Mouse (Mus musculus): ENCODE measurements around the gene Chrnd. TPM values are rescaled to one million over a fixed set of nuclear protein-coding genes. Genes with fewer than 3 reads are reported as not detected.

Chrnd gene
- polyA plus RNA-seq, 1 experiment from 2014 or later, result not detected

- ATAC-seq (replicated peaks), result peak; percentile 97
- Histone ChIP-seq H3K36me3 (replicated peaks) (no peaks in the 10 kb centered on the region), H3K27me3 (replicated peaks) (no peaks in the 10 kb centered on the region), H3K9ac (peak within 1 kb of the TSS; percentile 89), H3K9me3 (no peaks in the 10 kb centered on the region), H3K4me3 (peak within 1 kb of the TSS; percentile 95), H3K27ac (peak within 1 kb of the TSS; percentile 98), H3K4me1 (peaks cover 46% of the 10 kb centered on the region), H3K4me2 (peak within 1 kb of the TSS; percentile 69)
- WGBS, result under 1% methylated on average over 96 of the region's 99 CpGs
Measured at GRCm38 (mm10) chr1:87213735-87214704, 23.6 kb downstream of the Chrnd start, which contains the start of gene Eif4e2. Gene Eif4e2, plus strand, starts transcription at chr1:87213914.

DNA sequence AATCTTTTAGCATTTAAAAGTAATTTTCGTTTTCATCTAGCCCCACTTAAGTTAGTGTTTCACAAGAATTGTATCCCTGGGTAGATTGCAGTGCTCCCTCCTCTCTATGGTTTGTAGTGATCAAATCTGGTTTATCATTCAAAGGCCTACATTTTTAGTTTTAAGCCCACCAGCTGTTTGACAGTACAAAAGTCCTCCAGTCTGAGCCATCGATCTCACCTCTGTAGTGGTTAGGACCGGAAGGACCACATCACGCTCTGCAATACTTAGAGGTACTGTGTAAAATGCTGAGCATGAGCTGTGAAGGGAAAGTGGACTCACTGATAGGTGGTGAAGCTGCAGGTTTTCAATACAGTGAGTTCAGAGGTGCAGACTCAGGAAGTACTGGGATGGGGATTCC is 24.3 kb downstream of the Chrnd start:
- WGBS, result 40% methylated on average over 4 of the region's 4 CpGs
- no peak for ATAC-seq (replicated peaks)
- H3K4me2 ChIP-seq, result peak overlapping the region; percentile 69

GRCm38 (mm10) chr1:87217938-87218337 is 27.5 kb downstream of the Chrnd start:
- Histone ChIP-seq H3K27me3 (replicated peaks) (no peaks in the 10 kb centered on the region), H3K9me3 (no peaks in the 10 kb centered on the region), H3K4me1 (peaks cover 44% of the 10 kb centered on the region), H3K4me2 (no peak overlapping the region), H3K9ac (no peak overlapping the region), H3K36me3 (replicated peaks) (peaks cover 36% of the 10 kb centered on the region), H3K27ac (no peak overlapping the region), H3K4me3 (no peak overlapping the region)
- 70% methylated on average over 3 of the region's 3 CpGs for WGBS
- no peak for ATAC-seq (replicated peaks)

More for the DNA sequence above, 24.3 kb downstream of the Chrnd start:
- Histone ChIP-seq H3K36me3 (replicated peaks) (peaks cover 5% of the 10 kb centered on the region; the same call in 1 of the 2 replicates), H3K4me3 (peak overlapping the region; percentile 95), H3K27ac (peak overlapping the region; percentile 98), H3K4me1 (peaks cover 46% of the 10 kb centered on the region), H3K27me3 (replicated peaks) (no peaks in the 10 kb centered on the region), H3K9me3 (no peaks in the 10 kb centered on the region), H3K9ac (peak overlapping the region; percentile 89)

DNA sequence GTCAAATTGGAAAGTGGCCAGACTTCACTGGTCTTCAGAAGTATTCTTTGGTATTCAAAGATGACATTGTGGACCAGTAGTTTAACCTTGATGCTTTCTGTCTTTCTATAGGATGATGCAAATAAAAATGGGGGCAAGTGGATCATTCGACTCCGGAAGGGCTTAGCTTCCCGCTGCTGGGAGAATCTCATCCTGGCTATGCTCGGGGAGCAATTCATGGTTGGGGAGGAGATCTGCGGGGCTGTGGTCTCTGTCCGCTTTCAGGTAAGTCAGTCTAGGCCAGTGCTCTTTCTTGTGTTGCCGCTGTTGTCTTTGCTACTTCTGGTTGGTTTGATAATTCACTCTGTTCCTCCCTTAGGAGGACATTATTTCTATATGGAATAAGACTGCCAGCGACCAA is 35.3 kb downstream of the Chrnd start:
- Histone ChIP-seq H3K36me3 (replicated peaks) (peaks cover 88% of the 10 kb centered on the region), H3K27me3 (replicated peaks) (no peaks in the 10 kb centered on the region), H3K4me1 (no peaks in the 10 kb centered on the region), H3K27ac (no peak overlapping the region), H3K4me3 (no peak overlapping the region), H3K9ac (no peak overlapping the region), H3K9me3 (no peaks in the 10 kb centered on the region), H3K4me2 (no peak overlapping the region)
- WGBS, result 95% methylated on average over 8 of the region's 8 CpGs
- ATAC-seq (replicated peaks), result no peak

DNA sequence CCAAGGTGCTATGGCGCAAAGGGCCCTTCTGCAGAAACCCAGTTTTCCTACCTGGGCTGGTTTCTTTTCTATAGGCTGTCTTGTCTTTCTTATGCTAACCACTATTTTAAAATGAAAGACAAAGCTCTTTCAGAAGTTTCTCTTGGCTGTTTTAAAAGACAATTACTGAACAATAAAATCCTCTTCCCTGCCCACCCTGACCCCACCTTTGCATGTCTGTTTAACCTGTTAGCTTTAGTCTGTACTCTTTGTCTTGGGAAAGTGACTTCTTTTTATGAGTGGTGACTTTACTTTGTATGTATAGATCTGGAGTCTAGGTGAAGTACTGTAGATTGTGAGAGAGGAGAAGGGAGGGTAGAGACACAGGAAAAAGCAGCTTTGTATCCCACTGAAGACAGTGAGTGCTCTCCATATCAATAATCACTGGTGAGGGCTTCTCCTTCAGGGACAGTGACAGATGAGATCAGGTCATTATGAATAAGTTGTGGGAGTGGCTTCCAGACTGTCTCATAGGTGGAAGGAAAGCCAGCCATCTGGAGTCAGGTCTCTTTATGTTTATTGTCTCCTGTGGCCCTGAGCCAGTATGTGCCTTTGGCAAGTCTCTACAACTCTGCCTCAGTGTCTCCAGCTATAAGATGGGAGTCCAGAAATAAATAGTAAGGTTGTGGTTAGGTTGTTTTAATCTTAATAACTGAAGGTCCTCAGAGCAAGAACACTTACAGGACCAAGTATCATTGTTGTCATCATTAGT is 36.2 kb downstream of the Chrnd start:
- Histone ChIP-seq H3K9ac (no peak overlapping the region), H3K4me3 (no peak overlapping the region), H3K27me3 (replicated peaks) (no peaks in the 10 kb centered on the region), H3K9me3 (no peaks in the 10 kb centered on the region), H3K36me3 (replicated peaks) (peaks cover 79% of the 10 kb centered on the region), H3K4me1 (no peaks in the 10 kb centered on the region), H3K27ac (no peak overlapping the region), H3K4me2 (no peak overlapping the region)
- no peak for ATAC-seq (replicated peaks)
- 92% methylated on average over 1 of the region's 1 CpGs for WGBS

DNA sequence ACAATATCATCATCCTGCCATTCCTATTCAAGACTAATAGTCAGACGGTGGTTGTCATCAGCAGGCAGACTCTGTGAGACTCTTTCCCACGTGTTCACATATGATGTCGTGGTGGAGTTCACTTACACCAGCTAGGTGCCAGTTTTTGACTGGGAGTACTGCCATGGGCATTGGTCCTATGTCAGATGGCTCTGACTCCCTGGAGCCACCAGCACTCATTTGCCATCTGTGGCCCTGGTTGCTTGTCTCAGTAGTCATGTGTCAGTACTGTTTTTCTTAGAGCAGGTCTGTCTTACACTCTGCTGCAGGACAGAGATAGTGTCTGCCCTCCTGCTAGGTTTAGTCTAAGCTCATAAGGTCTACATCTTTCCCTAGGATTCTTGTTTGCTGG is 36.7 kb downstream of the Chrnd start:
- no peaks in the 10 kb centered on the region for H3K27me3 ChIP-seq (replicated peaks)
- H3K9ac ChIP-seq, result no peak overlapping the region
- no peak for ATAC-seq (replicated peaks)
- H3K9me3 ChIP-seq, result no peaks in the 10 kb centered on the region
- no peak overlapping the region for H3K27ac ChIP-seq
- 94% methylated on average over 3 of the region's 3 CpGs for WGBS
- peaks cover 78% of the 10 kb centered on the region for H3K36me3 ChIP-seq (replicated peaks)
- H3K4me1 ChIP-seq, result no peaks in the 10 kb centered on the region
- H3K4me2 ChIP-seq, result no peak overlapping the region
- no peak overlapping the region for H3K4me3 ChIP-seq

DNA sequence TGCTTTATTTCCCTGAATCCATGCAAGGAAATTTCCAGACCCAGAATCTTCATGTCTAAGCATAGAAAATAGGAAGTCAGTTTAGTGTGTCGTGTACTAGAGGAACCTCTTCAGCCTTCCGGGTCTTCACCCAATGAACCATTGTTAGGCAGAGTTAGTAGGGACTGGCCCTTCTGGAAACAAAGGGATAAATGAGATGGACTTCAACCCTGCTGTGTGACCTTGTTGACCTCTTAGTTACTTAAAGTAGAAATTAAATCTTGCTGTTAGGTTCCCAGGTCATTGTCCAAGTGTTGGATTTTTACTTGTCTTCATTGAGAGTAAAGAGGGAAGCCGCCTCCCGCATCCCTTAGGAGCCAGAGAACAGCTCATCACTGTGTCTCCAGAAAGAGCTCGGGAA is 40.2 kb downstream of the Chrnd start:
- Histone ChIP-seq H3K9ac (no peak overlapping the region), H3K4me2 (no peak overlapping the region), H3K4me1 (no peaks in the 10 kb centered on the region), H3K4me3 (no peak overlapping the region), H3K9me3 (no peaks in the 10 kb centered on the region), H3K27me3 (replicated peaks) (no peaks in the 10 kb centered on the region), H3K36me3 (replicated peaks) (peaks cover 61% of the 10 kb centered on the region), H3K27ac (no peak overlapping the region)
- WGBS, result 57% methylated on average over 5 of the region's 5 CpGs
- ATAC-seq (replicated peaks), result no peak

- no peaks in the 10 kb centered on the region for H3K27me3 ChIP-seq (replicated peaks)
- H3K4me2 ChIP-seq, result no peak overlapping the region
- 62% methylated on average over 7 of the region's 7 CpGs for WGBS
- no peak overlapping the region for H3K27ac ChIP-seq
- no peak overlapping the region for H3K9ac ChIP-seq
- ATAC-seq (replicated peaks), result no peak
- peaks cover 50% of the 10 kb centered on the region for H3K36me3 ChIP-seq (replicated peaks)
- H3K9me3 ChIP-seq, result no peaks in the 10 kb centered on the region
- H3K4me3 ChIP-seq, result no peak overlapping the region
- H3K4me1 ChIP-seq, result no peaks in the 10 kb centered on the region
Measured at GRCm38 (mm10) chr1:87232197-87232596, 41.8 kb downstream of the Chrnd start.

GRCm38 (mm10) chr1:87239056-87239455 is 48.6 kb downstream of the Chrnd start:
- WGBS, result 84% methylated on average over 8 of the region's 8 CpGs
- H3K4me2 ChIP-seq, result no peak overlapping the region
- no peak overlapping the region for H3K4me3 ChIP-seq
- ATAC-seq (replicated peaks), result no peak
- no peaks in the 10 kb centered on the region for H3K9me3 ChIP-seq
- H3K4me1 ChIP-seq, result no peaks in the 10 kb centered on the region
- H3K27ac ChIP-seq, result no peak overlapping the region
- H3K27me3 ChIP-seq (replicated peaks), result no peaks in the 10 kb centered on the region
- H3K36me3 ChIP-seq (replicated peaks), result peaks cover 16% of the 10 kb centered on the region
- H3K9ac ChIP-seq, result no peak overlapping the region

DNA sequence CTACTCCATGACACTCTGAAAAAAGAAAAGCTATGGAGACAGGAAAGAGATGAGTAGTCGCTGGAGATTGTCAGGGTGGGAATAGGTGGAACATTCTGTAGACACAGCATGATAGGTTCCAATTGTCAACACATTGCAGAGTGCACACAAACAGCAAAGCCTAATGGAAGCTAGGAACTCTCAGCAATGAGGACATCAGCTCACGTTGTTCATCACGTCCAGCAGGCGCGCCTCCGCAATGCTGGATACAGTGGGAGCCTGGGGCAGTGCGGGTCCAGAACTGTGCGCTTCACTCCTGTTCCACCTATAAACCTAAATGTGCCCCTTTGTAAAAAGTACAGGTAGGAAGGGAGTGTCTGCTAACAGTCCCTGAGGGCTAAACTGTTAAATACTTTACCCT is 52.6 kb downstream of the Chrnd start:
- H3K4me2 ChIP-seq, result no peak overlapping the region
- no peak for ATAC-seq (replicated peaks)

GRCm38 (mm10) chr1:87245430-87245829 is 55.0 kb downstream of the Chrnd start:
- ATAC-seq (replicated peaks), result no peak
- no peaks in the 10 kb centered on the region for H3K4me1 ChIP-seq
- WGBS, result 55% methylated on average over 1 of the region's 1 CpGs

More for the DNA sequence above, 52.6 kb downstream of the Chrnd start:
- no peak overlapping the region for H3K4me3 ChIP-seq
- H3K36me3 ChIP-seq (replicated peaks), result peaks cover 8% of the 10 kb centered on the region
- no peak overlapping the region for H3K27ac ChIP-seq
- no peaks in the 10 kb centered on the region for H3K27me3 ChIP-seq (replicated peaks)
- 94% methylated on average over 8 of the region's 8 CpGs for WGBS
- no peak overlapping the region for H3K9ac ChIP-seq
- no peaks in the 10 kb centered on the region for H3K4me1 ChIP-seq
- no peaks in the 10 kb centered on the region for H3K9me3 ChIP-seq

More at GRCm38 (mm10) chr1:87245430-87245829, 55.0 kb downstream of the Chrnd start:
- Histone ChIP-seq H3K4me2 (no peak overlapping the region), H3K36me3 (replicated peaks) (no peaks in the 10 kb centered on the region), H3K27ac (no peak overlapping the region), H3K27me3 (replicated peaks) (no peaks in the 10 kb centered on the region), H3K9ac (no peak overlapping the region), H3K9me3 (no peaks in the 10 kb centered on the region), H3K4me3 (no peak overlapping the region)
